Mouse (Mus musculus): ENCODE results near the gene Atp1a2.

GRCm38 (mm10) chr1:172322725-172323124 lies 24.9 kb upstream of the Atp1a2 start:
- no peak for TF ChIP-seq EP300 (IDR thresholded peaks at IDR 0.05; ENCODE audit: low read length)
- no peak for TF ChIP-seq CTCF (conservative IDR thresholded peaks at IDR 0.05 in 1 of 2, IDR thresholded peaks at IDR 0.05 in 1 of 2; ENCODE audit: low read depth in 2 of 2, low read length in 2 of 2)
- TF ChIP-seq SMC3 (IDR thresholded peaks at IDR 0.05; ENCODE audit: low read depth, low read length) = no peak
- no peak for TF ChIP-seq SIN3A (IDR thresholded peaks at IDR 0.05; ENCODE audit: low read length)
- no peak for TF ChIP-seq UBTF (IDR thresholded peaks at IDR 0.05; ENCODE audit: low read depth, low read length)
- TF ChIP-seq POLR2A (IDR thresholded peaks at IDR 0.05; ENCODE audit: low read depth, low read length) = no peak
- no peak for TF ChIP-seq NRF1 (IDR thresholded peaks at IDR 0.05; ENCODE audit: low read depth, low read length)
- TF ChIP-seq MAX (IDR thresholded peaks at IDR 0.05; ENCODE audit: low read length) = no peak
- TF ChIP-seq E2F4 (IDR thresholded peaks at IDR 0.05; ENCODE audit: insufficient replicate concordance, low read depth, low read length) = no peak
- TF ChIP-seq JUN (IDR thresholded peaks at IDR 0.05; ENCODE audit: insufficient read depth, low read depth, low read length) = no peak
- TF ChIP-seq USF1 (IDR thresholded peaks at IDR 0.05; ENCODE audit: low read depth, low read length) = no peak

Data from CH12.LX (cell line).